Mouse (Mus musculus) spleen, adult 2 months (tissue): ENCODE measurements around the gene Nepro.

Experiments
- CTCF ChIP-seq: fragments of 200-500 bp; IDR thresholded peaks from 2 replicates; pipeline ENCODE4 v1.5.1; 2011; ENCODE audit warnings: mild to moderate bottlenecking, inconsistent platforms; ENCODE audit not compliant: insufficient read depth, insufficient read length, insufficient replicate concordance; ENCODE audit errors: extremely low read depth
- POLR2A ChIP-seq: fragments of 200-500 bp; IDR thresholded peaks from 2 replicates; pipeline ENCODE4 v1.6.1; 2011; ENCODE audit warnings: low read depth, low read length, inconsistent platforms

- no peak for TF ChIP-seq CTCF
- TF ChIP-seq POLR2A = no peak
These were observed 18.7 kb downstream of the Nepro start for GRCm38 (mm10) chr16:44742753-44743152.
